Mouse (Mus musculus) hindbrain, embryonic 14.5 days (tissue): Measurements from ENCODE around the gene Plcd1. TPM values are rescaled to one million over a fixed set of nuclear protein-coding genes. Genes with fewer than 3 reads are reported as not detected.

ENCODE experiments used
- ATAC-seq: fragments of 200-750 bp; cut with Nextera tagmentation; 2 replicates; pipeline ENCODE4 v1.8.0; 2017; ENCODE audit warnings: moderate number of reproducible peaks, mild to moderate bottlenecking, moderate TSS enrichment, moderate library complexity; ENCODE audit not compliant: low FRiP score
- DNase-seq: peaks from one replicate; pipeline ENCODE4 v3.0.0-alpha.2; 2015; ENCODE audit warnings: low spot score
- H3K27ac ChIP-seq: fragments of 300-500 bp; sonication (generic); 2 replicates; pipeline ENCODE4 v1.5.1; 2014; ENCODE audit warnings: mild to moderate bottlenecking, moderate library complexity
- H3K27me3 ChIP-seq: fragments of 300-500 bp; sonication (generic); 2 replicates; pipeline ENCODE4 v1.6.1; 2014; ENCODE audit warnings: mild to moderate bottlenecking, low read length, mixed read lengths; ENCODE audit not compliant: control insufficient read depth, insufficient read depth
- H3K36me3 ChIP-seq: fragments of 300-500 bp; sonication (generic); replicated peaks from 2 replicates; pipeline ENCODE4 v1.6.1; 2014; ENCODE audit not compliant: control insufficient read depth, insufficient read depth
- H3K4me1 ChIP-seq: fragments of 300-500 bp; sonication (generic); replicated peaks from 2 replicates; pipeline ENCODE4 v1.6.1; 2014; ENCODE audit warnings: antibody characterized with exemption, low read length, mixed read lengths; ENCODE audit not compliant: control insufficient read depth, insufficient read depth
- H3K4me2 ChIP-seq: fragments of 300-500 bp; sonication (generic); replicated peaks from 2 replicates; pipeline ENCODE4 v1.6.1; 2014; ENCODE audit warnings: mild to moderate bottlenecking, moderate library complexity
- H3K4me3 ChIP-seq: fragments of 300-500 bp; sonication (generic); replicated peaks from 2 replicates; pipeline ENCODE4 v1.5.1; 2014; ENCODE audit warnings: mild to moderate bottlenecking, low read length
- H3K9ac ChIP-seq: fragments of 300-500 bp; sonication (generic); 2 replicates; pipeline ENCODE4 v1.6.1; 2014
- H3K9me3 ChIP-seq: fragments of 300-500 bp; sonication (generic); 2 replicates; pipeline ENCODE4 v1.6.1; 2016; ENCODE audit warnings: low read length; ENCODE audit not compliant: control insufficient read depth
- WGBS: fragments of 180-500 bp; shearing (Covaris S2); extraction: QIAGEN DNeasy Blood & Tissue Kit; methylation state at CpG from one replicate; pipeline ENCODE4 v1.1.7; 2014; 5-methylcytosine and 5-hydroxymethylcytosine counted together
- polyA plus RNA-seq: library from polyadenylated mRNA; unstranded; fragments of >200 nt; fragmentation: Nextera tagmentation; extraction: Ambion mirVana; gene quantifications from 2 replicates; pipeline ENCODE4 v1.2.1, GENCODE M21; 2014

Plcd1 gene
- polyA plus RNA-seq, 1 experiment from 2014 or later, result 15.9 TPM

- ATAC-seq (peak; percentile 33; the same call in 1 of the 2 replicates), DNase-seq (peak; percentile 80)
- H3K4me1 ChIP-seq, result no peaks in the 10 kb centered on the region
- H3K9ac ChIP-seq, result no peak overlapping the region
- no peak overlapping the region for H3K4me2 ChIP-seq
- no peak overlapping the region for H3K27ac ChIP-seq
- 4% methylated on average over 6 of the region's 6 CpGs for WGBS
- no peaks in the 10 kb centered on the region for H3K27me3 ChIP-seq
- H3K36me3 ChIP-seq, result peaks cover 16% of the 10 kb centered on the region; the same call in 1 of the 2 replicates
- H3K9me3 ChIP-seq, result no peaks in the 10 kb centered on the region
- H3K4me3 ChIP-seq, result no peak overlapping the region
Measured at GRCm38 (mm10) chr9:119067601-119068000, 25.7 kb downstream of the Plcd1 start.

DNA sequence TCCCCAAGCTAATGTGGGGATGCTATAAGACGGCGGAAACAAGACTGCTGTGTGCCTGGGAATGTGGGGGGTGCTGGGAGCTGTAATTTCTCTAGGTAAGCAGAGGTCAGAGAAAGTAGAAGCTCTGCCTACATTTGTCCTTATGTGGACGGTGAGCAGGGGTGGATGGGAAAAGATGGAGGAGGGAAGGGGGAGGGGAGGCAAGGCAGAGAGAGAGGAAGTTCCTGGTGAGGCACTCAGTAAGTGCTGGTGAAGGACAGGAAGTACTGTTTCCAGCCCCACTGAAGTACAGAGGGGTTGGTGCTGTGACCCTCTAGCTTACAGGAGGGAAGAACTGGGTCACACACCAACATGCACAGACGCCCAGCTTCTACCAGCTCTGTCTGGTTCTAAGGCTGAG, 29.0 kb downstream of the Plcd1 start:
- no peaks in the 10 kb centered on the region for H3K9me3 ChIP-seq
- H3K27me3 ChIP-seq, result no peaks in the 10 kb centered on the region
- no peak overlapping the region for H3K4me2 ChIP-seq
- ATAC-seq (no peak), DNase-seq (no peak)
- H3K36me3 ChIP-seq, result no peaks in the 10 kb centered on the region
- 67% methylated on average over 4 of the region's 4 CpGs for WGBS
- no peak overlapping the region for H3K9ac ChIP-seq
- no peak overlapping the region for H3K27ac ChIP-seq
- H3K4me1 ChIP-seq, result no peaks in the 10 kb centered on the region
- no peak overlapping the region for H3K4me3 ChIP-seq

DNA sequence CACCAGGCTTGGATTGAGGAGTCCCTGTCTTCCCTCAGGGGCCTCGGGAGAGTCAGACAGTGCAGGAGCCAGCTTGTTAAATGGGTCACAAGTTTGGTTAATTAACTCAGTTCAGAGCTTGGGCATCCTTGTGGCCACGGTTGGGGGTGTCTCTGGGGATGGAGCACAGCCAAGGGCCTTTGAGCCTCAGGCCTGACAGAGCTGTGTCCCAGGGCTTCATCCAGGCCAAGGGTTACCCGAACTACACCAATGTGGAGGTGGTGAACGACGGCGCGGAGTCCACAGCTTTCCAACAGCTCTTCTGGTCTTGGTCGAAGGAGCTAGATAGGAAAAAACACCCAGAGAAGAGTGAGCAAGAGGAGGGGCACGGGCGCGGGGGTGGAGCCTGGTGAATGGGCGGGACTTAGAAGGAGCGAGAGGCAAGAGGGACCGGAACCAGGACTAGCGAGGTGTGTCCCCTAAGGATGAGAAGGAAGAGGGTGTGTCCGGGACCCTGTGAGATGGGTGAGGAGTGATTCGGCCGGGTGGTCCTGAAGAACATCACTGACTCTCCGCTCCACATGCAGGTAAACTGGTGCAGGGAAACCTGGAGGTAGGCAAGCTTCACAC, 30.2 kb downstream of the Plcd1 start:
- H3K4me2 ChIP-seq, result no peak overlapping the region
- H3K27ac ChIP-seq, result no peak overlapping the region
- H3K27me3 ChIP-seq, result no peaks in the 10 kb centered on the region
- WGBS, result 30% methylated on average over 19 of the region's 19 CpGs
- no peaks in the 10 kb centered on the region for H3K9me3 ChIP-seq
- H3K36me3 ChIP-seq, result no peaks in the 10 kb centered on the region
- DNase-seq, result no peak
- H3K9ac ChIP-seq, result no peak overlapping the region
- H3K4me1 ChIP-seq, result no peaks in the 10 kb centered on the region
- no peak overlapping the region for H3K4me3 ChIP-seq
- ATAC-seq, result no peak

DNA sequence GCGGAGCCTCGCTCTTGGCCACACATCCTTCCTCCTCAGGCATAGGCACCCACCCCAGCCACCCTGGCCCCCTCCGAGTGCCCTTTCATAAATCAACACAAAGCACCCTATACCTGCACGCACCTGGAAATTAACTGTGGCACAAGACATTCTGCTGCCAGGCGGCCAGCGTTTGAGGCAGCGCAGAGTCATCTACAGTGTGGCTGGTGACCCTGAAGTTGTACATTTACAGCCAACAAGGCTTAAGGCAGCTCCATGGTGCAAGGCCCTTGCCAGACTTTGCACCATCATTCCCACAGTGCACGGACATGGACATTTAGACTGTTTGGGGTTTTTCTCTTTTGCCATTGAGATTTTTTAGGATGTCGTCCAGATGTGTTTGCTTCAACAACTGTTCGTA, 32.6 kb downstream of the Plcd1 start:
- H3K27me3 ChIP-seq, result no peaks in the 10 kb centered on the region
- no peak overlapping the region for H3K4me3 ChIP-seq
- H3K9me3 ChIP-seq, result no peaks in the 10 kb centered on the region
- H3K27ac ChIP-seq, result no peak overlapping the region
- no peak overlapping the region for H3K9ac ChIP-seq
- no peak overlapping the region for H3K4me2 ChIP-seq
- no peaks in the 10 kb centered on the region for H3K4me1 ChIP-seq
- no peaks in the 10 kb centered on the region for H3K36me3 ChIP-seq
- DNase-seq (no peak), ATAC-seq (no peak)
- 92% methylated on average over 10 of the region's 10 CpGs for WGBS

GRCm38 (mm10) chr9:119058245-119058644, 35.1 kb downstream of the Plcd1 start:
- H3K9ac ChIP-seq, result no peak overlapping the region
- DNase-seq (no peak), ATAC-seq (no peak)
- H3K4me1 ChIP-seq, result 0 out of 2 replicates have a peak, but pooled peaks cover under 1% of the 10 kb centered on the region
- H3K27ac ChIP-seq, result no peak overlapping the region
- no peak overlapping the region for H3K4me3 ChIP-seq
- WGBS, result 83% methylated on average over 7 of the region's 7 CpGs
- H3K36me3 ChIP-seq, result no peaks in the 10 kb centered on the region
- no peaks in the 10 kb centered on the region for H3K9me3 ChIP-seq
- H3K27me3 ChIP-seq, result no peaks in the 10 kb centered on the region
- no peak overlapping the region for H3K4me2 ChIP-seq

DNA sequence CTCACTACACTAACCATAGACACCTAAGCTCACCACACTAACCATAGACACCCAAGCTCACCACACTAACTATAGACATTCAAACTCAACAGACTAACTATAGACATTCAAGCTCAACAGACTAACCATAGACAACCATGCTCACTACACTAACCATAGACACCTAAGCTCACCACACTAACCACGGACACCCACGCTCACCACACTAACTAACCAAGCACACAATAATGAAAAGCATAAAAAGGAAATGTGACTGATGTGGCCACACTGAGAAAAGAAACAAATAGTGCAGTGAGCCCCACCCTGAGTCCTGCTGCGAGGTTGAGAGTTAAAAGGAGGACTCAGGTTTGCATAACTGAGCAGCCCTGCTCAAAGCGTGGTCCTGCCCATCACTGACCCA, 38.0 kb downstream of the Plcd1 start:
- no peak overlapping the region for H3K27ac ChIP-seq
- DNase-seq, result no peak
- peaks cover 9% of the 10 kb centered on the region; the same call in 1 of the 2 replicates for H3K4me1 ChIP-seq
- peaks cover 6% of the 10 kb centered on the region; the same call in 1 of the 2 replicates for H3K27me3 ChIP-seq
- no peaks in the 10 kb centered on the region for H3K9me3 ChIP-seq
- no peak overlapping the region for H3K4me3 ChIP-seq
- H3K9ac ChIP-seq, result no peak overlapping the region
- no peak overlapping the region for H3K4me2 ChIP-seq
- H3K36me3 ChIP-seq, result no peaks in the 10 kb centered on the region
- 92% methylated on average over 4 of the region's 4 CpGs for WGBS
- ATAC-seq, result no peak

DNA sequence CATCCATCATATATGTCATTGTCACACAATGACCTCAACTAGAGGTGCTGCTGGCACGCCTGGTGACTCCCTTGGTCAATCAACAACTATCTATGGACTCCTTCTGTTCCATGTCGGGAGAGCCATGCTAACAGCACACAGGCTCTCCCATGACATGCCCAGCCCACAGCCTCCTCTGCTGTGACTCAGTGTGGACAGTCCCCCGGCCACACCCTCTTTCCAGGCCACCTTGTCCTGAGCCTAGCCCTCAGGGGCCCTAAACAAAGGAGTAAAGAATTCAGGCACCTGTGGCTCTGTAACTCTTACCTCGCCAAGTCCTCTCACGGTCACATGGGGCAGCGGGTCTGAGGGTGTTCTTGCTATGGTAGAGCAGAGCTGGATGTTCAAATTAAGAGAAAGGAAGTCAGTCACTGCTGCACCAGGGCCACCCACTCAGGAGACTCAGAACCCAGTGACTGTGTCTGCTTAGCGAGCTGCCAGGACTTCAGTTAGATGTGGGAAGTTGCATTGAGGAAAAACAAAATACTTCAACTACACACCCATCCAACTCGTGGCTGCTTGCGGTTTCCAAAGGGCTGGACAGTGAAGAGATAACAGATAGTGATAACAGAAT, 39.2 kb downstream of the Plcd1 start:
- ATAC-seq, result no peak
- WGBS, result 77% methylated on average over 9 of the region's 9 CpGs

DNA sequence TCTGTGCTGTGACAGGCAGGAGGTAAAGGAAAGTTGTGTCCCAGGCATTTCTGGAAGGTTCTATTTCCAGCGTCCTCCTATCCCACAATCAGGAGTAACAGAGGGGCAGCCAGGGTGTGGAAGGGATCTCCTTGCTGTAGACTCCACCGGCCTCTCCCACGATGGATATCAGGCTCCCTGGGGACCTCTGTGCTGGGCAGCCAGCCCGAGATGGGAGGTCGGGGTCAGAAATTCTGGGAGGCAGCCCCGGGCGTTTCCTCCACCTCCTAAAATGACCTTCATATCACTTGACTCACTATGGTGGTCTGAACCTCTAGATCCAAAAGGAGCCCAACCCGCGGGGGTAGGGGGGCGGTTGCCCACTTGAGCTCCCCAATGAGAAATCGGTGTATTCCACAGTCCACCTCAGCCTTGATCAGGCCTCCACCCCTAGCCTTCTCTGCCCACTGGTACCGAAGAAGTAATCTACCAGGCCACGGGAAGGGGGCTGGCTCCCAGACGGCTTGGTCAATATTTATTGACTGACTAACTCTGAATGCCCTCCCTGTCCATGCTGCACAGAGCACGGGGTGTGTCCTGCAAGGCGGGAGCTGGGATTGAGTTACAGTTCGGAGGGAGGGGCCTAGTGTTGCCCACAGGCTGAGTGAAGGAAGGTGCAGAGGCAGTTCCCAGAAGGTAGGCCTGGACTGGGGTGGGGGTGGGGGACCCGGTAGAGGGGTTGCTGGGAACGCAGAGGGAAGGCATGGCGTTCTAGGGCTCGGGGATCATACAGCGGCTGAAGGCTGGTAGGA, 41.0 kb downstream of the Plcd1 start, which contains the start of gene Vill:
Vill (plus strand) TSS at position 625 of the 791 bp plus-strand sequence.
- Histone ChIP-seq H3K9ac (peak within 1 kb of the TSS; percentile 13; the same call in 1 of the 2 replicates), H3K36me3 (no peaks in the 10 kb centered on the region), H3K4me2 (peak within 1 kb of the TSS; percentile 38), H3K4me1 (peaks cover 9% of the 10 kb centered on the region; the same call in 1 of the 2 replicates), H3K9me3 (no peaks in the 10 kb centered on the region), H3K27ac (no peak within 1 kb of the TSS), H3K27me3 (peaks cover 6% of the 10 kb centered on the region; the same call in 1 of the 2 replicates), H3K4me3 (peak within 1 kb of the TSS; percentile 4; the same call in 1 of the 2 replicates)
- ATAC-seq, result peak; percentile 64; the same call in 1 of the 2 replicates
- WGBS, result 21% methylated on average over 22 of the region's 22 CpGs
- no peak for DNase-seq

More for the DNA sequence above, 39.2 kb downstream of the Plcd1 start:
- Histone ChIP-seq H3K9me3 (no peaks in the 10 kb centered on the region), H3K27ac (no peak overlapping the region), H3K9ac (no peak overlapping the region), H3K36me3 (no peaks in the 10 kb centered on the region), H3K4me3 (no peak overlapping the region), H3K4me1 (peaks cover 9% of the 10 kb centered on the region; the same call in 1 of the 2 replicates), H3K4me2 (no peak overlapping the region), H3K27me3 (peaks cover 6% of the 10 kb centered on the region; the same call in 1 of the 2 replicates)
- DNase-seq, result no peak

- H3K4me1 ChIP-seq, result peaks cover 9% of the 10 kb centered on the region; the same call in 1 of the 2 replicates
- H3K9ac ChIP-seq, result no peak overlapping the region
- ATAC-seq (no peak), DNase-seq (no peak)
- H3K4me3 ChIP-seq, result no peak overlapping the region
- no peaks in the 10 kb centered on the region for H3K9me3 ChIP-seq
- H3K27ac ChIP-seq, result no peak overlapping the region
- H3K4me2 ChIP-seq, result no peak overlapping the region
- H3K36me3 ChIP-seq, result no peaks in the 10 kb centered on the region
- WGBS, result 74% methylated on average over 2 of the region's 2 CpGs
- peaks cover 6% of the 10 kb centered on the region; the same call in 1 of the 2 replicates for H3K27me3 ChIP-seq
Measured at GRCm38 (mm10) chr9:119051158-119051557, 42.1 kb downstream of the Plcd1 start.
